Mouse (Mus musculus) heart, postnatal 0 days (tissue): Measurements from ENCODE around the gene Lcmt1.

Experiments used
- CTCF ChIP-seq: IDR thresholded peaks from 2 replicates; pipeline ENCODE4 v1.5.1; 2016; ENCODE audit warnings: antibody characterized with exemption, control low read depth, low read depth
- EP300 ChIP-seq: IDR thresholded peaks from 2 replicates; pipeline ENCODE4 v1.6.1; 2016; ENCODE audit warnings: antibody characterized with exemption, low read depth

DNA sequence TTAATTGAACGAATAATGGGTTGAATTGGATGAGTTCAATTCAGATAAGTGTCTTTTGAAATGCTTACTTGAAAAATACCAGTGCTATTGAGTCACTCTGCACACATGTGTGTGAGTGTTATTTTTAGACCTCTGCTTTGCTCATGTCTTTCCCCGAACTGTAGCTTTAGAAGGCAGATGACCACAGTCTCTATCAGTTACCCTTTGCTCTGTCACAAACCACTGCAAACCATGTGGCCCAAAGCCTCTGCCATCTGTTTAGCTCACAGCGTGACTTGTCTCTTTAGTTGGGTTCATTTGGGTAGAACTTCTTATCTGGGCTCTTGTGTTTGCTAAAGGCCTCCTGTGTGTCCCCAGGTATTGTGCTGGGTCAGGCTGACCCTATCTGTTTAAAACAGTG is 36.0 kb downstream of the Lcmt1 start:
- no peak for TF ChIP-seq CTCF
- TF ChIP-seq EP300: no peak
